Mouse (Mus musculus): ENCODE results near the gene Gm614. TPM values are rescaled to one million over a fixed set of nuclear protein-coding genes. Genes with fewer than 3 reads are reported as not detected.

Gm614 gene
- polyA plus RNA-seq, 1 experiment from 2014 or later, result not detected

DNA sequence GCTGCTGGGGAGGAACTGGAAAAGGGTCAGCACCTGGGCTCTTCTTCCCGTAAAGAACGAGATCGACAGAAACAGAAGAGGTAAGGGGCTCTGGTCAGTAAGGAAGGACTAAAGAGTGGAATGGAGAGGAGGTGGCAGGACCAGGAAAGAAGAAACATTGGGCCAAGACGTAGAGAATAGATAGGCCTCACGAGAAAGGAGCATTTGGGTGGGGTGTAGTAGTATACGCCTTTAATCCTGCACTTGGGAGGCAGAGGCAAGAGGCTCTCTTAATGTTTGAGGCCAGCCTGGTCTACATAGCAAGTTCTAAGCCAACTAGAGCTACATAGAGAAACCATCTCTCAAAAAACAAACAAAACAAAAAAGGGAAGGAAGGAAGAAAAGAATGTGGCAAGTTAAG is 24.6 kb upstream of the Gm614 start:
- Histone ChIP-seq H3K27me3 (ENCODE audit: control insufficient read depth, insufficient read depth, low read length) (no peaks in the 10 kb centered on the region), H3K9me3 (ENCODE audit: control insufficient read depth, low read length) (no peaks in the 10 kb centered on the region), H3K4me2 (replicated peaks) (no peak overlapping the region), H3K36me3 (replicated peaks; ENCODE audit: control insufficient read depth, insufficient read depth) (peaks cover 71% of the 10 kb centered on the region), H3K4me3 (replicated peaks; ENCODE audit: low read length) (no peak overlapping the region), H3K4me1 (replicated peaks; ENCODE audit: control insufficient read depth, insufficient read depth, low read length) (no peaks in the 10 kb centered on the region), H3K27ac (no peak overlapping the region), H3K9ac (no peak overlapping the region)
- 96% methylated on average over 6 of the region's 6 CpGs for WGBS
- ATAC-seq (ENCODE audit: low FRiP score) (no peak), DNase-seq (ENCODE audit: low spot score) (no peak)

GRCm38 (mm10) chrX:101287543-101287942 is 23.8 kb upstream of the Gm614 start:
- no peak overlapping the region for H3K4me3 ChIP-seq (replicated peaks; ENCODE audit: low read length)
- no peaks in the 10 kb centered on the region for H3K4me1 ChIP-seq (replicated peaks; ENCODE audit: control insufficient read depth, insufficient read depth, low read length)
- H3K9me3 ChIP-seq (ENCODE audit: control insufficient read depth, low read length), result no peaks in the 10 kb centered on the region
- 89% methylated on average over 3 of the region's 3 CpGs for WGBS
- H3K4me2 ChIP-seq (replicated peaks), result no peak overlapping the region
- ATAC-seq (ENCODE audit: low FRiP score) (no peak), DNase-seq (ENCODE audit: low spot score) (no peak)
- H3K27me3 ChIP-seq (ENCODE audit: control insufficient read depth, insufficient read depth, low read length), result no peaks in the 10 kb centered on the region
- peaks cover 71% of the 10 kb centered on the region for H3K36me3 ChIP-seq (replicated peaks; ENCODE audit: control insufficient read depth, insufficient read depth)
- no peak overlapping the region for H3K9ac ChIP-seq
- H3K27ac ChIP-seq, result no peak overlapping the region

GRCm38 (mm10) chrX:101285953-101286670 is 22.3 kb upstream of the Gm614 start:
- no peaks in the 10 kb centered on the region for H3K4me1 ChIP-seq (replicated peaks; ENCODE audit: control insufficient read depth, insufficient read depth, low read length)
- H3K36me3 ChIP-seq (replicated peaks; ENCODE audit: control insufficient read depth, insufficient read depth), result peaks cover 77% of the 10 kb centered on the region
- H3K27me3 ChIP-seq (ENCODE audit: control insufficient read depth, insufficient read depth, low read length), result no peaks in the 10 kb centered on the region
- H3K9me3 ChIP-seq (ENCODE audit: control insufficient read depth, low read length), result no peaks in the 10 kb centered on the region
- H3K27ac ChIP-seq, result no peak overlapping the region
- no peak overlapping the region for H3K9ac ChIP-seq
- no peak overlapping the region for H3K4me3 ChIP-seq (replicated peaks; ENCODE audit: low read length)
- H3K4me2 ChIP-seq (replicated peaks), result no peak overlapping the region
- ATAC-seq (ENCODE audit: low FRiP score) (no peak), DNase-seq (ENCODE audit: low spot score) (no peak)
- 88% methylated on average over 14 of the region's 14 CpGs for WGBS

DNA sequence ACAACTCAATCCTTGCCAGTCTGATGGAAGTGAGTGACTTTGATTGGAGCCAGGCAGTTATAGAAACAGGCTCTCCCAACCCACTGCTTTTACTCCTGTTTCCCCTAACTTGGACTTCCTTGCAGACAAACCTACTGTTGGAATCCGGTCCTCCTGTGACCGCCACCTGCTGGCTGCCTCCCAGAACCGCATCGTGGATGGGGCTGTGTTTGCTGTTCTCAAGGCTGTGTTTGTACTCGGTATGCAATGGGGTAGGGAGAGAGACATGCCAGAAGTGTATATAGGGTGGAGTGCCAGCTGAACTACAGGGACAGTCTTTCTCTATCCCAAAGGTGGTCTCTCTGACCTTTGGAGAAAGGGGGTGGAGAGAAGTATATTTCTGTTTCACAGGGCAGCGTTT is 21.7 kb upstream of the Gm614 start:
- Histone ChIP-seq H3K4me1 (replicated peaks; ENCODE audit: control insufficient read depth, insufficient read depth, low read length) (no peaks in the 10 kb centered on the region), H3K27me3 (ENCODE audit: control insufficient read depth, insufficient read depth, low read length) (no peaks in the 10 kb centered on the region), H3K4me2 (replicated peaks) (no peak overlapping the region), H3K36me3 (replicated peaks; ENCODE audit: control insufficient read depth, insufficient read depth) (peaks cover 82% of the 10 kb centered on the region), H3K27ac (no peak overlapping the region), H3K9ac (no peak overlapping the region), H3K4me3 (replicated peaks; ENCODE audit: low read length) (no peak overlapping the region), H3K9me3 (ENCODE audit: control insufficient read depth, low read length) (no peaks in the 10 kb centered on the region)
- DNase-seq (ENCODE audit: low spot score) (peak; percentile 67), ATAC-seq (ENCODE audit: low FRiP score) (no peak)
- 31% methylated on average over 6 of the region's 6 CpGs for WGBS

DNA sequence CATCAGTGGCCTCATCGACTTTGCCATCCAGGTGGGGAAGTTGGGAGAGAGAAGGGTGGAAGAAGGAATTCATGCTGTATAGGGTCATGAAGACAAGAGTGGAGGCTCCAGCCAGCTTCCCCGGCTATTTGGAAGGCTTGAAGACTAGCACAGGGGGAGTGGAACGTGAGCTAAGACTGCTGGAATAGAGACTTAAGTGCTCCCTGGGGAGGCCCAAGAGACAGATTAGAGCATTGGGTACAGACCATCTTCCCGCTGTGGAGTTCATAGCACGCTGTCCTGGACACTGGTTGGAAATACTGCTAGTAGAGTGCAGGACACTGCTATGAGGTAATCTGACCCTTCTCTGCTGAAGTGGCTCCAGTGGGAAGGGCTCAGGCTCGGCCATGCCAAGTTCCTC is 19.0 kb upstream of the Gm614 start:
- 90% methylated on average over 6 of the region's 6 CpGs for WGBS
- Histone ChIP-seq H3K9ac (no peak overlapping the region), H3K36me3 (replicated peaks; ENCODE audit: control insufficient read depth, insufficient read depth) (peaks cover 80% of the 10 kb centered on the region), H3K27ac (no peak overlapping the region), H3K4me3 (replicated peaks; ENCODE audit: low read length) (no peak overlapping the region), H3K9me3 (ENCODE audit: control insufficient read depth, low read length) (no peaks in the 10 kb centered on the region), H3K27me3 (ENCODE audit: control insufficient read depth, insufficient read depth, low read length) (no peaks in the 10 kb centered on the region), H3K4me1 (replicated peaks; ENCODE audit: control insufficient read depth, insufficient read depth, low read length) (no peaks in the 10 kb centered on the region), H3K4me2 (replicated peaks) (no peak overlapping the region)
- DNase-seq (ENCODE audit: low spot score) (no peak), ATAC-seq (ENCODE audit: low FRiP score) (no peak)

- ATAC-seq (ENCODE audit: low FRiP score) (peak; percentile 97), DNase-seq (ENCODE audit: low spot score) (peak; percentile 78)
- no peaks in the 10 kb centered on the region for H3K4me1 ChIP-seq (replicated peaks; ENCODE audit: control insufficient read depth, insufficient read depth, low read length)
- peak within 1 kb of the TSS; percentile 54 for H3K4me3 ChIP-seq (replicated peaks; ENCODE audit: low read length)
- H3K27ac ChIP-seq, result peak within 1 kb of the TSS; percentile 79
- no peaks in the 10 kb centered on the region for H3K27me3 ChIP-seq (ENCODE audit: control insufficient read depth, insufficient read depth, low read length)
- H3K36me3 ChIP-seq (replicated peaks; ENCODE audit: control insufficient read depth, insufficient read depth), result peaks cover 26% of the 10 kb centered on the region
- 24% methylated on average over 51 of the region's 54 CpGs for WGBS
- H3K9me3 ChIP-seq (ENCODE audit: control insufficient read depth, low read length), result no peaks in the 10 kb centered on the region
- H3K9ac ChIP-seq, result peak within 1 kb of the TSS; percentile 71
- H3K4me2 ChIP-seq (replicated peaks), result peak within 1 kb of the TSS; percentile 55
Observed at GRCm38 (mm10) chrX:101273875-101274738, 10.3 kb upstream of the Gm614 start, which contains the start of gene Med12. TSS of gene Med12 (plus strand) at chrX:101274030.

DNA sequence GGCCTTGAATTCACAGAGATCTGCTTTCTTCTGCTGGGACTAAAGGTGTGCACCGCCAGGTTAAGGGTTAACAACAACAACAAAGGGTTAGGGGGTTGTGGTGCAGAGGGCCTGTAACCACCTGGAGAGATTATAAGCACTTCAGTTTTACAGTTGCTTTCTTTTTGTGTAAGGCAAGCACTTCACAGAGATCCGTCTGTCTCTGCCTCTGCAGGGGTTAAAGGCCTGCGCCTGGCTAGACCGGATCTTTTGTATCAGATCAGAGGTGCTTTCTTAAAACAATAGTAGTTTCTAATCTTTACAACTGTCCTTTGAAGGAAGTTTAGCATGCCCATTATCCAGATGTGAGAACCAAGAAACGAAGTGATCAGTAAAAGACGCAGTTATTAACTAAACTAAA is 9.6 kb upstream of the Gm614 start:
- DNase-seq (ENCODE audit: low spot score) (no peak), ATAC-seq (ENCODE audit: low FRiP score) (no peak)
- Histone ChIP-seq H3K4me1 (replicated peaks; ENCODE audit: control insufficient read depth, insufficient read depth, low read length) (no peaks in the 10 kb centered on the region), H3K9ac (peak overlapping the region; percentile 71), H3K36me3 (replicated peaks; ENCODE audit: control insufficient read depth, insufficient read depth) (peaks cover 19% of the 10 kb centered on the region; the same call in 1 of the 2 replicates), H3K4me3 (replicated peaks; ENCODE audit: low read length) (peak overlapping the region; percentile 54), H3K27ac (0 out of 2 replicates have a peak overlapping the region, but pooled peaks have one; percentile 79), H3K27me3 (ENCODE audit: control insufficient read depth, insufficient read depth, low read length) (no peaks in the 10 kb centered on the region), H3K9me3 (ENCODE audit: control insufficient read depth, low read length) (no peaks in the 10 kb centered on the region), H3K4me2 (replicated peaks) (peak overlapping the region; percentile 55)
- WGBS, result 21% methylated on average over 6 of the region's 6 CpGs

DNA sequence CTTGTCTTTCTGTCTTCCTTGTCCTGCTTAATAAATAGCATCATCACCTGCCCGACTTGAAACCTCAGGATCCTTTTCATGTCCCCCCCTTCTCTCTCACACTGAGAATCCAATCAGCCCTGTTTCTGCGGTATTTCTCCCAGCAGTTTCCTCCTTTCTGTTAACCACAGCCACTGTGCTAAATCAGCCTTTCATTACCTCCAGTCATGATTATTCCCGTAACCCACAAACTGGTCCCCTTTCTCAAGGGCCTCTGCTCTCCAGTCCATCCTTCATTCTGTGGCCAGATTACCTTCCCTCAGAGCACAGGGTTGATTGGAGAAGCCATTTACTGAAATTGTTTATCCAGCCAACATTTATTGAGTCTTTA is 4.9 kb upstream of the Gm614 start, which contains the start of gene Gm20489:
Gm20489 (minus strand) TSS at position 269 of the 370 bp plus-strand sequence.
- Histone ChIP-seq H3K4me1 (replicated peaks; ENCODE audit: control insufficient read depth, insufficient read depth, low read length) (no peaks in the 10 kb centered on the region), H3K36me3 (replicated peaks; ENCODE audit: control insufficient read depth, insufficient read depth) (no peaks in the 10 kb centered on the region), H3K9ac (no peak within 1 kb of the TSS), H3K4me3 (replicated peaks; ENCODE audit: low read length) (no peak within 1 kb of the TSS), H3K27me3 (ENCODE audit: control insufficient read depth, insufficient read depth, low read length) (no peaks in the 10 kb centered on the region), H3K9me3 (ENCODE audit: control insufficient read depth, low read length) (no peaks in the 10 kb centered on the region), H3K27ac (no peak within 1 kb of the TSS), H3K4me2 (replicated peaks) (no peak within 1 kb of the TSS)
- DNase-seq (ENCODE audit: low spot score) (no peak), ATAC-seq (ENCODE audit: low FRiP score) (no peak)
- WGBS, result 65% methylated on average over 3 of the region's 3 CpGs

- no peak for DNase-seq (ENCODE audit: low spot score)
- H3K27ac ChIP-seq, result no peak within 1 kb of the TSS
- 76% methylated on average over 5 of the region's 5 CpGs for WGBS
- H3K27me3 ChIP-seq (ENCODE audit: control insufficient read depth, insufficient read depth, low read length), result no peaks in the 10 kb centered on the region
- H3K4me3 ChIP-seq (replicated peaks; ENCODE audit: low read length), result no peak within 1 kb of the TSS
- no peak within 1 kb of the TSS for H3K9ac ChIP-seq
- no peaks in the 10 kb centered on the region for H3K4me1 ChIP-seq (replicated peaks; ENCODE audit: control insufficient read depth, insufficient read depth, low read length)
- H3K36me3 ChIP-seq (replicated peaks; ENCODE audit: control insufficient read depth, insufficient read depth), result no peaks in the 10 kb centered on the region
- no peaks in the 10 kb centered on the region for H3K9me3 ChIP-seq (ENCODE audit: control insufficient read depth, low read length)
- H3K4me2 ChIP-seq (replicated peaks), result no peak within 1 kb of the TSS
- no peak for ATAC-seq (ENCODE audit: low FRiP score)
Observed at GRCm38 (mm10) chrX:101268025-101268754, 4.4 kb upstream of the Gm614 start, which contains the start of gene Il2rg. TSS of gene Il2rg (minus strand) at chrX:101268255.
